Mouse (Mus musculus) monocyte, adult 5-6 weeks (primary cell): ENCODE data around the gene Syndig1l. TPM values are rescaled to one million over a fixed set of nuclear protein-coding genes. Genes with fewer than 3 reads are reported as not detected.
A peak's percentile ranks its signal among the peaks of the same experiment; 100 is the strongest.

Source experiments
- ATAC-seq: fragments of 153-309, 156-312 bp; replicated peaks from 2 replicates; pipeline ENCODE4 v1.8.0; 2017; ENCODE audit warnings: mild to moderate bottlenecking; ENCODE audit not compliant: low TSS enrichment, insufficient number of reproducible peaks, severe bottlenecking, poor library complexity, low FRiP score
- total RNA-seq: library from RNA; stranded (forward); fragments of 200-1000, 200-491, 200-594 nt; gene quantifications from 3 replicates; pipeline ENCODE4 v1.2.3, GENCODE M21; 2017

Gene Syndig1l
- total RNA-seq, result not detected in 3 replicates

- no peak for ATAC-seq
Measured at GRCm38 (mm10) chr12:84698319-84699081, at the start of gene Syndig1l. TSS of gene Syndig1l (minus strand) at chr12:84698831.

GRCm38 (mm10) chr12:84748134-84748533, 49.5 kb upstream of the Syndig1l start:
- peak; percentile 87 for ATAC-seq

- no peak for ATAC-seq
Measured at GRCm38 (mm10) chr12:84745700-84746099, 47.1 kb upstream of the Syndig1l start.

- no peak for ATAC-seq
Measured at GRCm38 (mm10) chr12:84743496-84743895, 44.9 kb upstream of the Syndig1l start.

- no peak for ATAC-seq
Measured at GRCm38 (mm10) chr12:84733366-84733765, 34.7 kb upstream of the Syndig1l start.

- ATAC-seq, result no peak
Measured at GRCm38 (mm10) chr12:84728421-84728820, 29.8 kb upstream of the Syndig1l start.

GRCm38 (mm10) chr12:84727434-84727833, 28.8 kb upstream of the Syndig1l start:
- ATAC-seq, result no peak

- no peak for ATAC-seq
Measured at GRCm38 (mm10) chr12:84726986-84727385, 28.4 kb upstream of the Syndig1l start.

GRCm38 (mm10) chr12:84726391-84726790, 27.8 kb upstream of the Syndig1l start:
- ATAC-seq, result no peak

GRCm38 (mm10) chr12:84718462-84719244, 20.0 kb upstream of the Syndig1l start:
- ATAC-seq, result no peak

- ATAC-seq, result no peak
Measured at GRCm38 (mm10) chr12:84714578-84714977, 15.9 kb upstream of the Syndig1l start.

GRCm38 (mm10) chr12:84709842-84710439, 11.3 kb upstream of the Syndig1l start:
- ATAC-seq, result no peak

GRCm38 (mm10) chr12:84707804-84708203, 9.2 kb upstream of the Syndig1l start:
- no peak for ATAC-seq

GRCm38 (mm10) chr12:84706886-84707285, 8.3 kb upstream of the Syndig1l start:
- ATAC-seq, result no peak

GRCm38 (mm10) chr12:84702586-84702985, 4.0 kb upstream of the Syndig1l start:
- ATAC-seq, result no peak

- ATAC-seq, result no peak
Measured at GRCm38 (mm10) chr12:84692141-84692540, 6.5 kb downstream of the Syndig1l start.

- no peak for ATAC-seq
Measured at GRCm38 (mm10) chr12:84691347-84691746, 7.3 kb downstream of the Syndig1l start.

GRCm38 (mm10) chr12:84689051-84689450, 9.6 kb downstream of the Syndig1l start:
- no peak for ATAC-seq

- no peak for ATAC-seq
Measured at GRCm38 (mm10) chr12:84687531-84687930, 11.1 kb downstream of the Syndig1l start.

- no peak for ATAC-seq
Measured at GRCm38 (mm10) chr12:84686176-84686575, 12.5 kb downstream of the Syndig1l start.
